Mouse (Mus musculus) hindbrain, embryonic 16.5 days (tissue): ENCODE data around the gene Pnma1. TPM values are rescaled to one million over a fixed set of nuclear protein-coding genes. Genes with fewer than 3 reads are reported as not detected.
"Not testable (repeated sequence)": the region's sequence is repeated elsewhere in the genome, so short reads cannot be mapped to it uniquely, and the experiment has no call there.

Experiments
- ATAC-seq: fragments of 200-750 bp; cut with Nextera tagmentation; 2 replicates; pipeline ENCODE4 v1.8.0; 2017; ENCODE audit warnings: moderate TSS enrichment, moderate library complexity
- H3K27ac ChIP-seq: fragments of 300-500 bp; sonication (generic); 2 replicates; pipeline ENCODE4 v1.5.1; 2014; ENCODE audit warnings: low read depth, mild to moderate bottlenecking, control low read depth, low read length, moderate library complexity
- H3K27me3 ChIP-seq: fragments of 300-500 bp; sonication (generic); replicated peaks from 2 replicates; pipeline ENCODE4 v1.6.1; 2014; ENCODE audit warnings: low read length; ENCODE audit not compliant: control insufficient read depth, insufficient read depth
- H3K36me3 ChIP-seq: fragments of 300-500 bp; sonication (generic); 2 replicates; pipeline ENCODE4 v1.6.1; 2014; ENCODE audit warnings: mild to moderate bottlenecking, low read length, moderate library complexity, mixed read lengths; ENCODE audit not compliant: control insufficient read depth, insufficient read depth
- H3K4me1 ChIP-seq: fragments of 300-500 bp; sonication (generic); 2 replicates; pipeline ENCODE4 v1.6.1; 2014; ENCODE audit warnings: low read depth, low read length; ENCODE audit not compliant: control insufficient read depth, insufficient read depth
- H3K4me2 ChIP-seq: fragments of 300-500 bp; sonication (generic); 2 replicates; pipeline ENCODE4 v1.6.1; 2014; ENCODE audit warnings: mild to moderate bottlenecking, low read length, control low read depth, moderate library complexity
- H3K4me3 ChIP-seq: fragments of 300-500 bp; sonication (generic); 2 replicates; pipeline ENCODE4 v1.5.1; 2014; ENCODE audit warnings: mild to moderate bottlenecking, low read length, control low read depth, moderate library complexity
- H3K9ac ChIP-seq: fragments of 300-500 bp; sonication (generic); 2 replicates; pipeline ENCODE4 v1.6.1; 2014; ENCODE audit warnings: low read depth, mild to moderate bottlenecking, control low read depth, low read length, moderate library complexity
- H3K9me3 ChIP-seq: fragments of 300-500 bp; sonication (generic); 2 replicates; pipeline ENCODE4 v1.6.1; 2014; ENCODE audit warnings: mild to moderate bottlenecking, low read length, moderate library complexity; ENCODE audit not compliant: control insufficient read depth
- WGBS: fragments of 180-500 bp; shearing (Covaris S2); extraction: QIAGEN DNeasy Blood & Tissue Kit; methylation state at CpG from one replicate; pipeline ENCODE4 v1.1.7; 2014; 5-methylcytosine and 5-hydroxymethylcytosine counted together
- polyA plus RNA-seq: library from polyadenylated mRNA; unstranded; fragments of >200 nt; fragmentation: Nextera tagmentation; extraction: Ambion mirVana; gene quantifications from 2 replicates; pipeline ENCODE4 v1.2.1, GENCODE M21; 2015

Pnma1 gene
- polyA plus RNA-seq, 1 experiment from 2014 or later, result 4.7 TPM

DNA sequence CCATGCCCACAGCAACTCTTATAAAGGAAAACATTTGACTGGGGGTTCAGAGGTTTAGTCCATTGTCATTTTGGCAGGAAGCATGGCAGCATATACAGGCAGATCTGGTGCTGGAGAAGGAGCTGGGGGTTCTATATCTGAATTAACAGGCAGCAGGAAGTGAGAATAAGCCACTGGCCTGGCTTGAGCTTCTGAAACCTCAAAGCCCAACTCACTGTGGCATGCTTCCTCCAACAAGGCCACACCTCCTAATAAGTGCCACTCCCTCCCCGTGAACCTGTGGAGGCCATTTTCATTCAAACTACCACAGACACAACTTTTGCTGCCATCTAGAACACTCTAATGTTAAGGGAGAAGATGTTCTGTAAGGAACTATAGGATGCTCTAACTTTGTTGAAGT lies 40.6 kb downstream of the Pnma1 start:
- no peak for ATAC-seq
- Histone ChIP-seq H3K4me3 (no peak overlapping the region), H3K4me1 (no peaks in the 10 kb centered on the region), H3K27me3 (no peaks in the 10 kb centered on the region), H3K36me3 (no peaks in the 10 kb centered on the region), H3K4me2 (no peak overlapping the region), H3K9me3 (no peaks in the 10 kb centered on the region), H3K27ac (no peak overlapping the region), H3K9ac (no peak overlapping the region)
- WGBS, result 100% methylated on average over 1 of the region's 1 CpGs

DNA sequence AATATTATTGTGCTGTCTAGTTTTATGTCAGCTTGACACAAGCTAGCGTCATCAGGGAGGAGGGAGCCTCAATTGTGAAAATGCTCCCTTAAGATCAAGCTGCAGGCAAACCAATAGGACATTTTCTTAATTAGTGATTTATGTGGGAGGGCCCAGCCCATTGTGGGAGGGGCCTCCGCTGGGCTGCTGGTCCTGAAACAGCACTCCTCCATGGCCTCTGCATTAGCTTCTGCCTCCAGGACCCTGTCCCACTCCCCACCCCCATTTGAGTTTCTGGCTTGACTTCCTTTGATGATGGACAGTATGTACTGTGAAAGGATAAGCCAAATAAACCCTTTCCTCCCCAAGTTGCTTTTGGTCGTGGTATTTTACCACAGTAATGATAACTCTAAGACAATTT lies 41.3 kb downstream of the Pnma1 start:
- 82% methylated on average over 3 of the region's 3 CpGs for WGBS
- H3K27ac ChIP-seq, result no peak overlapping the region

DNA sequence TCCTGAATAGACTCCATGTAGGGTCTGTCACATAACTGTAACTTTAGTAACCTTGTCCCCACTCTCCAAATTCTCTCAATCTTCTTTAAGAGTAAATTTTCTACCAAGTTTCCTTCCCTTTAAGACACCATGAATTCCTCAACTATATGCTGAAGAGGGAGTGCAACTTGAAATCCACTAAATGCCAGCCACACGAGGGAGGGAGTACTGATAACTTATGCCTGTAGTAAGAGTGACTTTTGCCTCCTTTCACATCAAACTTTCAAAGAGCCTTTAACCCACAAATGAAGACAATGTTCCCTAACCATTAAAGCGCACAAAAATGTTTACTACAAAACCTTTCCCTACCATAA lies 46.8 kb downstream of the Pnma1 start:
- Histone ChIP-seq H3K36me3 (no peaks in the 10 kb centered on the region), H3K9ac (no peak overlapping the region), H3K4me3 (peak overlapping the region; percentile 56), H3K27me3 (no peaks in the 10 kb centered on the region), H3K27ac (no peak overlapping the region), H3K4me2 (peak overlapping the region; percentile 80), H3K9me3 (no peaks in the 10 kb centered on the region), H3K4me1 (peaks cover 4% of the 10 kb centered on the region; the same call in 1 of the 2 replicates)
- no peak for ATAC-seq
- WGBS, result 59% methylated on average over 2 of the region's 2 CpGs

More for the DNA sequence above, 41.3 kb downstream of the Pnma1 start:
- H3K4me3 ChIP-seq, result no peak overlapping the region
- no peaks in the 10 kb centered on the region for H3K27me3 ChIP-seq
- H3K36me3 ChIP-seq, result no peaks in the 10 kb centered on the region
- ATAC-seq, result no peak
- no peaks in the 10 kb centered on the region for H3K9me3 ChIP-seq
- no peaks in the 10 kb centered on the region for H3K4me1 ChIP-seq
- H3K9ac ChIP-seq, result no peak overlapping the region
- H3K4me2 ChIP-seq, result no peak overlapping the region

DNA sequence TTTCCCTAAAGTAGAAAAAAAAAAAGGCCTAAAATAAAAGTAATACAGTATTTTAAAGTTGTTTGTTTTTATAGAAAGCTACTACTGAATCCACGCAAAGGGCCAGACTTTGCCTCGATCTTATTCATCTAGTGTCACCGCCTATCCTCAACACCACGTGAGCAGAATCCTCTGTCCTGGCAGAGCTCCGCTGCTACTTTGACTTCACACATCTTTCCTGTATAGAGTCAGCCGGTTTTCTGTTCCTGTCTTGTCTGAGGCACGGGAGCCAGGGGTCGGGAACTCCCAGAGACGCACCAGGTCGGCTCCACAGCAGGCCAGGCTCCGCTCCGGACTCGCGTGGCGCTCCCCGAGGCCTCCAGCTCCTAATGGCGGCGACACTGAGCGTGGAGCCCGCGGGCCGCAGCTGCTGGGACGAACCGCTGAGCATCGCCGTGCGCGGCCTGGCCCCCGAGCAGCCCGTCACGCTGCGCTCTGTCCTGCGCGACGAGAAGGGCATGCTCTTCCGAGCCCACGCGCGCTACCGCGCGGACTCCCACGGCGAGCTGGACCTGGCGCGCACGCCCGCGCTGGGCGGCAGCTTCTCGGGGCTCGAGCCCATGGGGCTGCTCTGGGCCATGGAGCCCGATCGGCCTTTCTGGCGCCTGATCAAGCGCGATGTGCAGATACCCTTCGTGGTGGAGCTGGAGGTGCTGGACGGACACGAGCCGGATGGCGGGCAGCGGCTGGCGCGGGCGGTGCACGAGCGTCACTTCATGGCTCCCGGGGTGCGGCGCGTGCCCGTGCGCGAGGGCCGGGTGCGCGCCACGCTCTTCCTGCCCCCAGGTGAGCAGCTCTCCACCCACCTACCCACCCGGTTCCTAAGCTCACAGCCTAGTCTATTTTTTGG lies 47.4 kb downstream of the Pnma1 start, which contains the start of gene Acot6:
Acot6 (plus strand) TSS at position 51 of the 889 bp plus-strand sequence.
- under 1% methylated on average over 44 of the region's 80 CpGs for WGBS
- not testable (repeated sequence) for H3K27me3 ChIP-seq, H3K4me1 ChIP-seq, H3K9me3 ChIP-seq, H3K36me3 ChIP-seq
- Histone ChIP-seq H3K4me2 (peak within 1 kb of the TSS; percentile 80), H3K27ac (peak within 1 kb of the TSS; percentile 39; the same call in 1 of the 2 replicates), H3K4me3 (peak within 1 kb of the TSS; percentile 56), H3K9ac (peak within 1 kb of the TSS; percentile 76)
- ATAC-seq, result peak; percentile 91

DNA sequence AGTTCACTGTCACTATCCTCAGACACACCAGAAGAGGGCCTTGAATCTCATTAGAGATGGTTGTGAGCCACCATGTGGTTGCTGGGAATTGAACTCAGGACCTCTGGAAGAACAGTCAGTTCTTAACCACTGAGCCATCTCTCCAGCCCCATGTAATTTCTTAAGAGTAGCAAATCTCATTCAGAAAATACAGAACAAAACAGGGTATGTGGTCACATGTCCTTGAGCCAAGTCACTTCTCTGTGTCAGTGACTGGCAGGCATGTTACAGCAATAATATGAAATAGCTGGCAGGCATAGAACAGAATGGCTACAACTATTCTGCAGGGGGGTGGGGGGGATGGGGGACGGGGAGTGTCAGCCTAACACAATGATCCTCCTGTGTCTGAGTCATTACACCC lies 48.2 kb downstream of the Pnma1 start:
- H3K9me3 ChIP-seq, result 0 out of 2 replicates have a peak, but pooled peaks cover 2% of the 10 kb centered on the region
- no peak for ATAC-seq
- no peaks in the 10 kb centered on the region for H3K27me3 ChIP-seq
- peaks cover 4% of the 10 kb centered on the region; the same call in 1 of the 2 replicates for H3K4me1 ChIP-seq
- H3K4me2 ChIP-seq, result peak overlapping the region; percentile 80
- no peak overlapping the region for H3K27ac ChIP-seq
- H3K4me3 ChIP-seq, result no peak overlapping the region
- no peak overlapping the region for H3K9ac ChIP-seq
- H3K36me3 ChIP-seq, result no peaks in the 10 kb centered on the region
- WGBS, result 25% methylated on average over 1 of the region's 1 CpGs

DNA sequence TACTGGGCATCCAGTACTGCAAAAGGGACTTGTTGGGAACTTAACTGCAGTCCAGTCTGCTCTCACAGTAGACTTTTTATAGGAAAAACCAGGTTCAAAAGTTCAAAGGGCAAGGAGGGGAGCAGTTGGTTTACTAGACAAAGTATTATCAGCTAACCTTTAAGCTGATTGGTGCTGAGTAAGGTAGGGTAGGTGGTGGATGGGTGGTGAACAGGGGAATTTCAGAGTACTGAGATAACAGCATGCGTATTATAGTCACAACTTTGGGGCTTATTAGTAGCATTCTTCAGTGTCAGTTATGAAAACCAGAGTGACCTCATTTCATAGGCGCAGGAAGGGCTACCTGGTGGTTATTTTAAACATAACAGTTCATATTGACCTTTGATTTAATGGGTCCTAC lies 48.7 kb downstream of the Pnma1 start:
- no peak for ATAC-seq
- H3K9me3 ChIP-seq, result 0 out of 2 replicates have a peak, but pooled peaks cover 2% of the 10 kb centered on the region
- H3K9ac ChIP-seq, result no peak overlapping the region
- H3K4me1 ChIP-seq, result peaks cover 4% of the 10 kb centered on the region; the same call in 1 of the 2 replicates
- H3K27ac ChIP-seq, result no peak overlapping the region
- no peak overlapping the region for H3K4me2 ChIP-seq
- no peaks in the 10 kb centered on the region for H3K27me3 ChIP-seq
- WGBS, result 98% methylated on average over 2 of the region's 2 CpGs
- no peaks in the 10 kb centered on the region for H3K36me3 ChIP-seq
- no peak overlapping the region for H3K4me3 ChIP-seq

Other genes starting within 250 kb of the Pnma1 start
- gene Numb, start 226.6 kb downstream of the Pnma1 start, polyA plus RNA-seq, result 15.7 and 17.2 TPM in 2 replicates
- gene Riox1, start 197.9 kb downstream of the Pnma1 start, polyA plus RNA-seq, result 7.2 and 9.1 TPM in 2 replicates
- not detected in 2 replicates for gene Heatr4, start 163.6 kb downstream of the Pnma1 start, polyA plus RNA-seq
- gene Acot2, start 160.6 kb downstream of the Pnma1 start, polyA plus RNA-seq, result 16.1 TPM in 2 replicates
- gene Acot1, start 139.0 kb downstream of the Pnma1 start, polyA plus RNA-seq, result 98.1 and 112 TPM in 2 replicates
- gene Acot4, start 110.1 kb downstream of the Pnma1 start, polyA plus RNA-seq, result 0.54 and 0.68 TPM in 2 replicates
- gene Gm49366, start 109.6 kb downstream of the Pnma1 start, polyA plus RNA-seq, result not detected in 2 replicates
- 1.1 and 1.4 TPM in 2 replicates for gene Acot3, start 96.3 kb downstream of the Pnma1 start, polyA plus RNA-seq
- 0.63 and 0.66 TPM in 2 replicates for gene Acot5, start 79.2 kb downstream of the Pnma1 start, polyA plus RNA-seq
- gene Acot6, start 47.8 kb downstream of the Pnma1 start, polyA plus RNA-seq, result 1.3 and 1.5 TPM in 2 replicates
- 7.6 and 7.7 TPM in 2 replicates for gene Dnal1, start 34.1 kb downstream of the Pnma1 start, polyA plus RNA-seq
- 3.1 and 4.3 TPM in 2 replicates for gene Elmsan1, start 70.4 kb upstream of the Pnma1 start, polyA plus RNA-seq
- gene Ptgr2, start 136.7 kb upstream of the Pnma1 start, polyA plus RNA-seq, result 17.7 and 18.8 TPM in 2 replicates
- gene Zfp410, start 168.4 kb upstream of the Pnma1 start, polyA plus RNA-seq, result 61.2 and 64.3 TPM in 2 replicates
- gene Coq6, start 213.2 kb upstream of the Pnma1 start, polyA plus RNA-seq, result 45.4 and 48.2 TPM in 2 replicates
- gene Fam161b, start 213.3 kb upstream of the Pnma1 start, polyA plus RNA-seq, result 17.5 and 19.2 TPM in 2 replicates